Mouse (Mus musculus): ENCODE results near the gene Erc2. TPM values are rescaled to one million over a fixed set of nuclear protein-coding genes. Genes with fewer than 3 reads are reported as not detected.
"Not testable (repeated sequence)": the region's sequence is repeated elsewhere in the genome, so short reads cannot be mapped to it uniquely, and the experiment has no call there.

Gene Erc2
- total RNA-seq, 2 experiments from 2014 or later: 198 to 199 TPM

GRCm38 (mm10) chr14:27823897-27824296 lies 201.7 kb downstream of the Erc2 start:
- no peak for DNase-seq (ENCODE audit: low spot score in 2 of 2)

- no peak for DNase-seq (ENCODE audit: low spot score in 2 of 2)
Measured at GRCm38 (mm10) chr14:27826829-27827228, 204.6 kb downstream of the Erc2 start.

- peak in 1 of 2 experiments; percentile 52 for DNase-seq (ENCODE audit: low spot score in 2 of 2)
Measured at GRCm38 (mm10) chr14:27828089-27828488, 205.9 kb downstream of the Erc2 start.

GRCm38 (mm10) chr14:27832196-27832595 lies 210.0 kb downstream of the Erc2 start:
- peak in 1 of 2 experiments; percentile 74 for DNase-seq (ENCODE audit: low spot score in 2 of 2)

- DNase-seq (ENCODE audit: low spot score in 2 of 2): no peak
Measured at GRCm38 (mm10) chr14:27835351-27835750, 213.1 kb downstream of the Erc2 start.

- DNase-seq (ENCODE audit: low spot score in 2 of 2): no peak
Measured at GRCm38 (mm10) chr14:27837601-27838105, 215.4 kb downstream of the Erc2 start.

- DNase-seq (ENCODE audit: low spot score in 2 of 2): no peak
Measured at GRCm38 (mm10) chr14:27840120-27840519, 217.9 kb downstream of the Erc2 start.

GRCm38 (mm10) chr14:27846875-27847274 lies 224.6 kb downstream of the Erc2 start:
- DNase-seq (ENCODE audit: low spot score in 2 of 2): peak; percentile 48 to 72

GRCm38 (mm10) chr14:27847291-27847690 lies 225.1 kb downstream of the Erc2 start:
- no peak for DNase-seq (ENCODE audit: low spot score in 2 of 2)

- DNase-seq (ENCODE audit: low spot score in 2 of 2): no peak
Measured at GRCm38 (mm10) chr14:27851231-27851630, 229.0 kb downstream of the Erc2 start.

- DNase-seq (ENCODE audit: low spot score in 2 of 2): no peak
Measured at GRCm38 (mm10) chr14:27852606-27853005, 230.4 kb downstream of the Erc2 start.

GRCm38 (mm10) chr14:27860371-27861046 lies 238.3 kb downstream of the Erc2 start:
- DNase-seq (ENCODE audit: low spot score in 2 of 2): peak; percentile 80 to 94

- no peak for DNase-seq (ENCODE audit: low spot score in 2 of 2)
Measured at GRCm38 (mm10) chr14:27862299-27862698, 240.1 kb downstream of the Erc2 start.

GRCm38 (mm10) chr14:27867386-27867785 lies 245.2 kb downstream of the Erc2 start:
- no peak for DNase-seq (ENCODE audit: low spot score in 2 of 2)

- DNase-seq (ENCODE audit: low spot score in 2 of 2): no peak
Measured at GRCm38 (mm10) chr14:27873619-27874018, 251.4 kb downstream of the Erc2 start.

- peak; percentile 42 to 71 for DNase-seq (ENCODE audit: low spot score in 2 of 2)
Measured at GRCm38 (mm10) chr14:27875991-27876411, 253.8 kb downstream of the Erc2 start.

GRCm38 (mm10) chr14:27881972-27882371 lies 259.7 kb downstream of the Erc2 start:
- peak in 1 of 2 experiments; percentile 57 for DNase-seq (ENCODE audit: low spot score in 2 of 2)

- not testable (repeated sequence) for DNase-seq (ENCODE audit: low spot score in 2 of 2)
Measured at GRCm38 (mm10) chr14:27886337-27886736, 264.1 kb downstream of the Erc2 start.

GRCm38 (mm10) chr14:27887488-27887887 lies 265.3 kb downstream of the Erc2 start:
- peak in 1 of 2 experiments; percentile 58 for DNase-seq (ENCODE audit: low spot score in 2 of 2)

- DNase-seq (ENCODE audit: low spot score in 2 of 2): no peak
Measured at GRCm38 (mm10) chr14:27889650-27890049, 267.4 kb downstream of the Erc2 start.

GRCm38 (mm10) chr14:27892416-27892815 lies 270.2 kb downstream of the Erc2 start:
- DNase-seq (ENCODE audit: low spot score in 2 of 2): no peak

GRCm38 (mm10) chr14:27901772-27902171 lies 279.5 kb downstream of the Erc2 start:
- no peak for DNase-seq (ENCODE audit: low spot score in 2 of 2)
